Mouse (Mus musculus) lung, adult 2 months (tissue): ENCODE measurements around the gene Ndufa4l2.

ENCODE experiments used
- CTCF ChIP-seq: fragments of 200-500 bp; IDR thresholded peaks from 2 replicates; pipeline ENCODE4 v1.5.1; 2011; ENCODE audit warnings: mild to moderate bottlenecking, low read length, control low read depth; ENCODE audit not compliant: insufficient read depth
- POLR2A ChIP-seq: fragments of 200-500 bp; IDR thresholded peaks from 2 replicates; pipeline ENCODE4 v1.6.1; 2011; ENCODE audit warnings: low read depth, mild to moderate bottlenecking, control low read depth, low read length, borderline replicate concordance; ENCODE audit errors: extremely low read depth

- peak; percentile 98 for TF ChIP-seq CTCF
- TF ChIP-seq POLR2A, result no peak; the same call in 1 of the 2 replicates
These were observed 23.3 kb downstream of the Ndufa4l2 start for GRCm38 (mm10) chr10:127537854-127538583.
